Mouse (Mus musculus) forebrain, embryonic 16.5 days (tissue): ENCODE results near the gene Dpm1. TPM values are rescaled to one million over a fixed set of nuclear protein-coding genes. Genes with fewer than 3 reads are reported as not detected.

Source experiments
- ATAC-seq: fragments of 200-750 bp; cut with Nextera tagmentation; 2 replicates; pipeline ENCODE4 v1.8.0; 2017; ENCODE audit warnings: mild to moderate bottlenecking, moderate library complexity
- H3K27ac ChIP-seq: fragments of 300-500 bp; sonication (generic); 2 replicates; pipeline ENCODE4 v1.5.1; 2014; ENCODE audit warnings: low read length, control low read depth
- H3K27me3 ChIP-seq: fragments of 300-500 bp; sonication (generic); replicated peaks from 2 replicates; pipeline ENCODE4 v1.6.1; 2014; ENCODE audit warnings: low read length; ENCODE audit not compliant: control insufficient read depth, insufficient read depth
- H3K36me3 ChIP-seq: fragments of 300-500 bp; sonication (generic); 2 replicates; pipeline ENCODE4 v1.6.1; 2014; ENCODE audit not compliant: control insufficient read depth, insufficient read depth
- H3K4me1 ChIP-seq: fragments of 300-500 bp; sonication (generic); replicated peaks from 2 replicates; pipeline ENCODE4 v1.6.1; 2014; ENCODE audit warnings: low read length; ENCODE audit not compliant: control insufficient read depth, insufficient read depth
- H3K4me2 ChIP-seq: fragments of 300-500 bp; sonication (generic); 2 replicates; pipeline ENCODE4 v1.6.1; 2014; ENCODE audit warnings: mild to moderate bottlenecking, low read length, control low read depth
- H3K4me3 ChIP-seq: fragments of 300-500 bp; sonication (generic); replicated peaks from 2 replicates; pipeline ENCODE4 v1.5.1; 2014; ENCODE audit warnings: mild to moderate bottlenecking, low read length, control low read depth
- H3K9ac ChIP-seq: fragments of 300-500 bp; sonication (generic); replicated peaks from 2 replicates; pipeline ENCODE4 v1.6.1; 2014; ENCODE audit warnings: low read depth, low read length, control low read depth
- H3K9me3 ChIP-seq: fragments of 300-500 bp; sonication (generic); 2 replicates; pipeline ENCODE4 v1.6.1; 2016; ENCODE audit warnings: low read length; ENCODE audit not compliant: control insufficient read depth
- WGBS: fragments of 180-500 bp; shearing (Covaris S2); extraction: QIAGEN DNeasy Blood & Tissue Kit; methylation state at CpG from one replicate; pipeline ENCODE4 v1.1.7; 2014; 5-methylcytosine and 5-hydroxymethylcytosine counted together
- polyA plus RNA-seq: library from polyadenylated mRNA; unstranded; fragments of >200 nt; fragmentation: Nextera tagmentation; extraction: Ambion mirVana; gene quantifications from 2 replicates; pipeline ENCODE4 v1.2.1, GENCODE M21; 2015

The Dpm1 gene
- polyA plus RNA-seq, 1 experiment from 2014 or later = 65.9 TPM

GRCm38 (mm10) chr2:168175946-168176345 lies 54.4 kb downstream of the Dpm1 start:
- ATAC-seq = no peak
- Histone ChIP-seq H3K27me3 (no peaks in the 10 kb centered on the region), H3K4me1 (no peaks in the 10 kb centered on the region), H3K9ac (no peak overlapping the region), H3K27ac (no peak overlapping the region), H3K4me3 (no peak overlapping the region), H3K36me3 (peaks cover 5% of the 10 kb centered on the region), H3K9me3 (no peaks in the 10 kb centered on the region), H3K4me2 (no peak overlapping the region)
- 27% methylated on average over 7 of the region's 7 CpGs for WGBS

GRCm38 (mm10) chr2:168170167-168170685 lies 60.2 kb downstream of the Dpm1 start:
- no peak overlapping the region for H3K4me2 ChIP-seq
- H3K4me1 ChIP-seq = no peaks in the 10 kb centered on the region
- H3K4me3 ChIP-seq = no peak overlapping the region
- H3K36me3 ChIP-seq = no peaks in the 10 kb centered on the region
- H3K9ac ChIP-seq = no peak overlapping the region
- H3K27ac ChIP-seq = no peak overlapping the region
- no peaks in the 10 kb centered on the region for H3K27me3 ChIP-seq
- 17% methylated on average over 13 of the region's 13 CpGs for WGBS
- ATAC-seq = peak; percentile 19; the same call in 1 of the 2 replicates
- H3K9me3 ChIP-seq = no peaks in the 10 kb centered on the region

GRCm38 (mm10) chr2:168169800-168170113 lies 60.6 kb downstream of the Dpm1 start:
- Histone ChIP-seq H3K36me3 (no peaks in the 10 kb centered on the region), H3K4me1 (no peaks in the 10 kb centered on the region), H3K4me3 (no peak overlapping the region), H3K4me2 (no peak overlapping the region), H3K9ac (no peak overlapping the region), H3K9me3 (no peaks in the 10 kb centered on the region), H3K27me3 (no peaks in the 10 kb centered on the region), H3K27ac (no peak overlapping the region)
- no peak for ATAC-seq
- WGBS = 2% methylated on average over 9 of the region's 9 CpGs

GRCm38 (mm10) chr2:168168892-168169799 lies 61.2 kb downstream of the Dpm1 start:
- H3K9ac ChIP-seq = no peak overlapping the region
- no peak for ATAC-seq
- H3K27ac ChIP-seq = no peak overlapping the region
- no peaks in the 10 kb centered on the region for H3K27me3 ChIP-seq
- H3K36me3 ChIP-seq = no peaks in the 10 kb centered on the region
- H3K9me3 ChIP-seq = no peaks in the 10 kb centered on the region
- no peaks in the 10 kb centered on the region for H3K4me1 ChIP-seq
- H3K4me2 ChIP-seq = no peak overlapping the region
- WGBS = 34% methylated on average over 9 of the region's 9 CpGs
- no peak overlapping the region for H3K4me3 ChIP-seq

GRCm38 (mm10) chr2:168167781-168168180 lies 62.6 kb downstream of the Dpm1 start:
- Histone ChIP-seq H3K36me3 (no peaks in the 10 kb centered on the region), H3K27me3 (no peaks in the 10 kb centered on the region), H3K9me3 (no peaks in the 10 kb centered on the region), H3K4me3 (no peak overlapping the region), H3K27ac (no peak overlapping the region), H3K9ac (no peak overlapping the region), H3K4me1 (no peaks in the 10 kb centered on the region), H3K4me2 (no peak overlapping the region)
- no peak for ATAC-seq
- WGBS = 57% methylated on average over 3 of the region's 3 CpGs

GRCm38 (mm10) chr2:168166750-168167460 lies 63.5 kb downstream of the Dpm1 start:
- WGBS = 57% methylated on average over 21 of the region's 21 CpGs
- Histone ChIP-seq H3K4me2 (no peak overlapping the region), H3K27me3 (no peaks in the 10 kb centered on the region), H3K36me3 (no peaks in the 10 kb centered on the region), H3K4me1 (peaks cover 2% of the 10 kb centered on the region; the same call in 1 of the 2 replicates), H3K9me3 (no peaks in the 10 kb centered on the region), H3K27ac (no peak overlapping the region), H3K9ac (no peak overlapping the region), H3K4me3 (no peak overlapping the region)
- ATAC-seq = no peak

GRCm38 (mm10) chr2:168161978-168162377 lies 68.4 kb downstream of the Dpm1 start:
- peak overlapping the region; percentile 18; the same call in 1 of the 2 replicates for H3K9ac ChIP-seq
- no peak for ATAC-seq

GRCm38 (mm10) chr2:168161514-168161971 lies 68.8 kb downstream of the Dpm1 start:
- Histone ChIP-seq H3K4me3 (peak overlapping the region; percentile 11), H3K9ac (peak overlapping the region; percentile 18; the same call in 1 of the 2 replicates)
- 4% methylated on average over 11 of the region's 11 CpGs for WGBS

More at GRCm38 (mm10) chr2:168161978-168162377, 68.4 kb downstream of the Dpm1 start:
- Histone ChIP-seq H3K27me3 (no peaks in the 10 kb centered on the region), H3K36me3 (no peaks in the 10 kb centered on the region), H3K4me2 (peak overlapping the region; percentile 28), H3K27ac (no peak overlapping the region), H3K9me3 (no peaks in the 10 kb centered on the region), H3K4me3 (peak overlapping the region; percentile 11), H3K4me1 (peaks cover 21% of the 10 kb centered on the region)
- 7% methylated on average over 14 of the region's 14 CpGs for WGBS

GRCm38 (mm10) chr2:168160370-168160930 lies 69.9 kb downstream of the Dpm1 start:
- 85% methylated on average over 9 of the region's 9 CpGs for WGBS
- no peaks in the 10 kb centered on the region for H3K27me3 ChIP-seq
- no peak overlapping the region for H3K4me2 ChIP-seq
- no peak for ATAC-seq
- H3K36me3 ChIP-seq = no peaks in the 10 kb centered on the region
- no peak overlapping the region for H3K4me3 ChIP-seq
- peaks cover 21% of the 10 kb centered on the region for H3K4me1 ChIP-seq
- H3K9me3 ChIP-seq = no peaks in the 10 kb centered on the region
- H3K9ac ChIP-seq = no peak overlapping the region
- H3K27ac ChIP-seq = no peak overlapping the region

More at GRCm38 (mm10) chr2:168161514-168161971, 68.8 kb downstream of the Dpm1 start:
- H3K36me3 ChIP-seq = no peaks in the 10 kb centered on the region
- H3K27ac ChIP-seq = no peak overlapping the region
- no peaks in the 10 kb centered on the region for H3K27me3 ChIP-seq
- ATAC-seq = no peak
- peak overlapping the region; percentile 28 for H3K4me2 ChIP-seq
- H3K4me1 ChIP-seq = peaks cover 21% of the 10 kb centered on the region
- H3K9me3 ChIP-seq = no peaks in the 10 kb centered on the region
